Mouse (Mus musculus) MEL (cell line): ENCODE data around the gene 2010300C02Rik. TPM values are rescaled to one million over a fixed set of nuclear protein-coding genes. Genes with fewer than 3 reads are reported as not detected.

Experiments
- DNase-seq: peaks from one replicate; pipeline ENCODE4 v3.0.0; 2011; ENCODE audit warnings: low read depth, low spot score
- H3K27ac ChIP-seq: 2 replicates; pipeline ENCODE4 v1.5.1; 2012; ENCODE audit warnings: low read depth, mild to moderate bottlenecking, control low read depth, low read length, moderate library complexity; ENCODE audit not compliant: control insufficient read depth
- H3K27me3 ChIP-seq, 2 experiments: fragments of 150-350 bp in 1 of 2; sonication (generic) in 1 of 2; 2 replicates each; pipeline ENCODE4 v1.6.1; 2012; ENCODE audit warnings: low read length in 2 of 2, mild to moderate bottlenecking in 2 of 2, improper control_type of control experiment in 1 of 2, moderate library complexity in 1 of 2; ENCODE audit not compliant: insufficient read depth in 2 of 2, control insufficient read depth in 1 of 2
- H3K36me3 ChIP-seq, 2 experiments: 2 replicates each; pipeline ENCODE4 v1.6.1; 2012 to 2014; ENCODE audit warnings: low read length in 2 of 2, improper control_type of control experiment in 1 of 2, inconsistent platforms in 1 of 2, mild to moderate bottlenecking in 1 of 2; ENCODE audit not compliant: insufficient read depth in 2 of 2, control insufficient read depth in 1 of 2
- H3K4me1 ChIP-seq, 2 experiments: fragments of 150-350 bp in 1 of 2; sonication (generic) in 1 of 2; 2 replicates each; pipeline ENCODE4 v1.6.1; 2012; ENCODE audit warnings: low read length in 2 of 2, improper control_type of control experiment in 1 of 2, mild to moderate bottlenecking in 1 of 2; ENCODE audit not compliant: insufficient read depth in 2 of 2, control insufficient read depth in 1 of 2
- H3K4me3 ChIP-seq, 2 experiments: fragments of 150-350 bp in 1 of 2; sonication (generic) in 1 of 2; 2 replicates each; pipeline ENCODE4 v1.5.1; 2012; ENCODE audit warnings: low read depth in 2 of 2, low read length in 2 of 2, mild to moderate bottlenecking in 2 of 2, moderate library complexity in 2 of 2, control low read depth in 1 of 2, improper control_type of control experiment in 1 of 2; ENCODE audit not compliant: control insufficient read depth in 1 of 2, insufficient read depth in 1 of 2
- H3K79me2 ChIP-seq: 2 replicates; pipeline ENCODE4 v1.6.1; 2012; ENCODE audit warnings: mild to moderate bottlenecking, low read length, moderate library complexity; ENCODE audit not compliant: control insufficient read depth, poor library complexity, insufficient read depth
- H3K9ac ChIP-seq: 2 replicates; pipeline ENCODE4 v1.6.1; 2012; ENCODE audit warnings: low read depth, mild to moderate bottlenecking, control low read depth, low read length, moderate library complexity; ENCODE audit not compliant: control insufficient read depth, poor library complexity, severe bottlenecking
- H3K9me3 ChIP-seq: fragments of 150-350 bp; sonication (generic); replicated peaks from 2 replicates; pipeline ENCODE4 v1.6.1; 2012; ENCODE audit warnings: mild to moderate bottlenecking, low read length, improper control_type of control experiment, moderate library complexity; ENCODE audit not compliant: insufficient read depth
- BHLHE40 ChIP-seq: IDR thresholded peaks from 2 replicates; pipeline ENCODE4 v1.6.1; 2012; ENCODE audit warnings: low read depth, mild to moderate bottlenecking, inconsistent platforms, low read length, improper control_type of control experiment, borderline replicate concordance
- E2F4 ChIP-seq: IDR thresholded peaks from 2 replicates; pipeline ENCODE4 v1.6.1; 2011; ENCODE audit warnings: low read depth, low read length, improper control_type of control experiment, borderline replicate concordance
- EP300 ChIP-seq, 2 experiments: IDR thresholded peaks; 2 replicates each; pipeline ENCODE4 v1.6.1; 2011; ENCODE audit warnings: improper control_type of control experiment in 2 of 2, low read length in 2 of 2, low read depth in 1 of 2, mild to moderate bottlenecking in 1 of 2
- ETS1 ChIP-seq: IDR thresholded peaks from 2 replicates; pipeline ENCODE4 v1.6.1; 2012; ENCODE audit warnings: low read depth, mild to moderate bottlenecking, inconsistent platforms, low read length, improper control_type of control experiment, moderate library complexity
- GATA1 ChIP-seq: IDR thresholded peaks from 2 replicates; pipeline ENCODE4 v1.6.1; 2011; ENCODE audit warnings: low read depth, low read length, improper control_type of control experiment
- JUND ChIP-seq: IDR thresholded peaks from 2 replicates; pipeline ENCODE4 v1.6.1; 2011; ENCODE audit warnings: low read depth, mild to moderate bottlenecking, improper control_type of control experiment, low read length
- KAT2A ChIP-seq: conservative IDR thresholded peaks from 2 replicates; pipeline ENCODE4 v1.6.1; 2012; ENCODE audit warnings: low read depth, low read length, improper control_type of control experiment, inconsistent platforms
- MAX ChIP-seq: IDR thresholded peaks from 2 replicates; pipeline ENCODE4 v1.6.1; 2011; ENCODE audit warnings: low read length, improper control_type of control experiment
- MAZ ChIP-seq: IDR thresholded peaks from 2 replicates; pipeline ENCODE4 v1.6.1; 2012; ENCODE audit warnings: low read depth, mild to moderate bottlenecking, inconsistent platforms, low read length, improper control_type of control experiment
- MEF2A ChIP-seq: IDR thresholded peaks from 2 replicates; pipeline ENCODE4 v1.6.1; 2014; ENCODE audit warnings: low read depth, mild to moderate bottlenecking, inconsistent platforms, low read length, improper control_type of control experiment; ENCODE audit not compliant: poor library complexity, insufficient replicate concordance, severe bottlenecking; ENCODE audit errors: extremely low read depth
- MXI1 ChIP-seq: IDR thresholded peaks from 2 replicates; pipeline ENCODE4 v1.6.1; 2011; ENCODE audit warnings: mild to moderate bottlenecking, low read depth, low read length, improper control_type of control experiment
- MYB ChIP-seq: IDR thresholded peaks from 2 replicates; pipeline ENCODE4 v1.6.1; 2011; ENCODE audit warnings: mild to moderate bottlenecking, low read depth, low read length, improper control_type of control experiment
- MYC ChIP-seq: IDR thresholded peaks from 2 replicates; pipeline ENCODE4 v1.6.1; 2011; ENCODE audit warnings: low read depth, mild to moderate bottlenecking, low read length, improper control_type of control experiment, moderate library complexity
- NELFE ChIP-seq: IDR thresholded peaks from 2 replicates; pipeline ENCODE4 v1.6.1; 2011; ENCODE audit warnings: low read depth, low read length, improper control_type of control experiment
- NRF1 ChIP-seq: IDR thresholded peaks from 2 replicates; pipeline ENCODE4 v1.6.1; 2014; ENCODE audit warnings: low read depth, mild to moderate bottlenecking, inconsistent platforms, low read length, improper control_type of control experiment, moderate library complexity; ENCODE audit not compliant: poor library complexity, insufficient read depth, severe bottlenecking
- POLR2A ChIP-seq, 2 experiments: IDR thresholded peaks; 2 replicates each; pipeline ENCODE4 v1.6.1; 2011 to 2012; ENCODE audit warnings: low read length in 2 of 2, mild to moderate bottlenecking in 2 of 2, control low read depth in 1 of 2, improper control_type of control experiment in 1 of 2, low read depth in 1 of 2, moderate library complexity in 1 of 2; ENCODE audit not compliant: control insufficient read depth in 1 of 2, insufficient read depth in 1 of 2, poor library complexity in 1 of 2
- POLR2AphosphoS2 ChIP-seq: IDR thresholded peaks from 2 replicates; pipeline ENCODE4 v1.6.1; 2011; ENCODE audit warnings: low read length, improper control_type of control experiment
- POLR2AphosphoS5 ChIP-seq: IDR thresholded peaks from 2 replicates; pipeline ENCODE4 v1.6.1; 2012; ENCODE audit warnings: low read depth, borderline replicate concordance, mild to moderate bottlenecking, inconsistent platforms, low read length, moderate library complexity, mixed read lengths
- RCOR1 ChIP-seq: IDR thresholded peaks from 2 replicates; pipeline ENCODE4 v1.6.1; 2012; ENCODE audit warnings: low read depth, mild to moderate bottlenecking, inconsistent platforms, low read length, improper control_type of control experiment
- SIN3A ChIP-seq: IDR thresholded peaks from 2 replicates; pipeline ENCODE4 v1.6.1; 2012; ENCODE audit warnings: low read length, improper control_type of control experiment, inconsistent platforms
- TAL1 ChIP-seq: IDR thresholded peaks from 2 replicates; pipeline ENCODE4 v1.6.1; 2012; ENCODE audit warnings: mild to moderate bottlenecking, inconsistent platforms, low read length, moderate library complexity, mixed read lengths
- TBP ChIP-seq: IDR thresholded peaks from 2 replicates; pipeline ENCODE4 v1.8.0; 2011; ENCODE audit warnings: low read depth, low read length, improper control_type of control experiment
- TCF12 ChIP-seq: IDR thresholded peaks from 2 replicates; pipeline ENCODE4 v1.6.1; 2014; ENCODE audit warnings: low read depth, mild to moderate bottlenecking, inconsistent platforms, low read length, improper control_type of control experiment, moderate library complexity
- UBTF ChIP-seq: IDR thresholded peaks from 2 replicates; pipeline ENCODE4 v1.6.1; 2012; ENCODE audit warnings: low read depth, mild to moderate bottlenecking, inconsistent platforms, low read length, improper control_type of control experiment, moderate library complexity, borderline replicate concordance; ENCODE audit not compliant: insufficient read depth
- USF1 ChIP-seq: IDR thresholded peaks from 2 replicates; pipeline ENCODE4 v1.6.1; 2014; ENCODE audit warnings: low read depth, mild to moderate bottlenecking, inconsistent platforms, low read length, improper control_type of control experiment, moderate library complexity
- USF2 ChIP-seq, 2 experiments: IDR thresholded peaks; 2 replicates each; pipeline ENCODE4 v1.6.1; 2011 to 2012; ENCODE audit warnings: improper control_type of control experiment in 2 of 2, low read length in 2 of 2, borderline replicate concordance in 1 of 2, inconsistent platforms in 1 of 2, low read depth in 1 of 2, mild to moderate bottlenecking in 1 of 2; ENCODE audit not compliant: insufficient read depth in 1 of 2
- ZMIZ1 ChIP-seq: IDR thresholded peaks from 2 replicates; pipeline ENCODE4 v1.6.1; 2012; ENCODE audit warnings: low read depth, mild to moderate bottlenecking, inconsistent platforms, low read length, improper control_type of control experiment, moderate library complexity
- ZNF384 ChIP-seq: IDR thresholded peaks from 2 replicates; pipeline ENCODE4 v1.6.1; 2012; ENCODE audit warnings: low read depth, mild to moderate bottlenecking, inconsistent platforms, low read length, improper control_type of control experiment
- polyA plus RNA-seq, 2 experiments: library from polyadenylated mRNA; stranded (reverse) in 1 of 2; unstranded in 1 of 2; fragments of >175 nt in 1 of 2; fragments of >200 nt in 1 of 2; gene quantifications; 2 replicates each; pipeline versions ENCODE4 v1.2.1 to v1.2.4; 2012; ENCODE audit warnings: low replicate concordance in 2 of 2, low read depth in 1 of 2; ENCODE audit not compliant: insufficient read length in 2 of 2, insufficient read depth in 1 of 2, missing spikeins in 1 of 2
- total RNA-seq: library from RNA; depleted of rRNA; stranded (reverse); fragments of 300-350 nt; gene quantifications from 2 replicates; pipeline ENCODE4 v1.2.3, GENCODE M21; 2012

The 2010300C02Rik gene
- total and polyA plus RNA-seq, 3 experiments = not detected

GRCm38 (mm10) chr1:37616569-37616968, 103.3 kb downstream of the 2010300C02Rik start:
- Histone ChIP-seq H3K79me2 (no peaks in the 10 kb centered on the region), H3K36me3 (no peaks in the 10 kb centered on the region), H3K4me1 (no peaks in the 10 kb centered on the region; a peak in 1 of 4 replicates), H3K4me3 (no peak overlapping the region), H3K27me3 (peaks cover 3 to 17% of the 10 kb centered on the region in 2 experiments), H3K9ac (no peak overlapping the region), H3K27ac (no peak overlapping the region), H3K9me3 (no peaks in the 10 kb centered on the region)
- TF ChIP-seq MAX (no peak), EP300 (IDR thresholded peaks at IDR 0.05; ENCODE audit: low read depth in 1 of 2, low read length in 2 of 2) (no peak), USF2 (IDR thresholded peaks at IDR 0.05; ENCODE audit: borderline replicate concordance in 1 of 2, insufficient read depth in 1 of 2, low read depth in 1 of 2, low read length in 2 of 2) (no peak), JUND (no peak), ETS1 (no peak), TAL1 (no peak), KAT2A (no peak), NRF1 (no peak), TBP (no peak), POLR2A (IDR thresholded peaks at IDR 0.05; ENCODE audit: control insufficient read depth in 1 of 2, insufficient read depth in 1 of 2, low read depth in 1 of 2, low read length in 2 of 2, poor library complexity in 1 of 2) (no peak), MEF2A (no peak), POLR2AphosphoS2 (no peak), GATA1 (no peak), MYB (no peak), MAZ (no peak), ZMIZ1 (no peak), TCF12 (no peak), E2F4 (no peak)
- no peak for DNase-seq

DNA sequence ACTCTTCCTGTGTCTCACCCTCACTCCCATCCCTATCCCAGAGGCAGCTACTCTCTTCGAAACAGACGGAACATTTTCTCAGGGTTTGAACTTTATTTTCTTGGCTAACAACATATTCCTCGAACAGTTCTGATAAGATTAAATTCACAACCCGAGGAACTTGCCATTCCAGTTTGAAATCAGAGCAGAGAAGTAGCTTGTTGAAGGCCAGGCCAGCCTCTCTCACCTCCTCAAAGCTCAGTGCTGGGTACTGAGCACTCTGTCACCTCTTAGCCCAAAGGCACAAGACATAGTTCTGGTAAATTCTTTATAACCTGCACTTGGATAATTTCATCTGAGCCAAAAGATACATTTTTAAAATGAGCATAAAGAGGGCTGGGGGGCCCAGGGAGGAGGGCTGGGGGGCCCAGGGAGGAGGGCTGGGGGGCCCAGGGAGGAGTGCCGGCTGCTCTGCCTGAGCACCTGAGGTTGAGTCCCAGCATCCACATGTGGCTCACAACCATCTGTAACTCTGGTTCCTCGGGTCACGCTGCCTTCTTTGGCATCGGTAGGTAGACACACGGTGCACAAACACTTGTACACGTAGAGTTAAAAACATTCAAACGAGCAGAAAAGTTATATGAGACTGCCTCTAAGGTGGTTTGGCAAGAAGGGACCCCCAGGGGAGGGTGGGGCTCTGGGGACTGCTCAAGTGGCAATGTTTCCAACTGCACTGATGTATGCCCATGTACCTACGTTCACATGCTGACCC, 104.4 kb downstream of the 2010300C02Rik start:
- Histone ChIP-seq H3K4me1 (no peaks in the 10 kb centered on the region; a peak in 1 of 4 replicates), H3K79me2 (no peaks in the 10 kb centered on the region), H3K9ac (no peak overlapping the region), H3K27ac (no peak overlapping the region), H3K36me3 (no peaks in the 10 kb centered on the region), H3K27me3 (peaks cover 3 to 20% of the 10 kb centered on the region in 2 experiments), H3K4me3 (no peak overlapping the region), H3K9me3 (no peaks in the 10 kb centered on the region)
- TF ChIP-seq MAX (no peak), EP300 (IDR thresholded peaks at IDR 0.05; ENCODE audit: low read depth in 1 of 2, low read length in 2 of 2) (no peak), MXI1 (no peak), NRF1 (no peak), POLR2AphosphoS5 (no peak), POLR2AphosphoS2 (no peak), SIN3A (no peak), BHLHE40 (no peak), TCF12 (no peak), USF1 (no peak), RCOR1 (no peak), UBTF (no peak), TAL1 (no peak), MAZ (no peak), MYC (no peak), NELFE (no peak), ZNF384 (no peak)
- DNase-seq = no peak
